Mouse (Mus musculus) E14TG2a.4 (cell line): ENCODE results near the gene Dqx1.

Source experiments
- H3K27me3 ChIP-seq: 2 replicates; pipeline ENCODE4 v1.6.1; 2014; ENCODE audit warnings: low read length, control low read depth; ENCODE audit not compliant: insufficient read depth
- H3K36me3 ChIP-seq: 2 replicates; pipeline ENCODE4 v1.6.1; 2014; ENCODE audit warnings: low read length, control low read depth; ENCODE audit not compliant: insufficient read depth
- H3K4me1 ChIP-seq: replicated peaks from 2 replicates; pipeline ENCODE4 v1.6.1; 2014; ENCODE audit warnings: low read depth, low read length, control low read depth
- H3K4me3 ChIP-seq: replicated peaks from 2 replicates; pipeline ENCODE4 v1.5.1; 2014; ENCODE audit warnings: mild to moderate bottlenecking, low read length
- H3K9me3 ChIP-seq: 2 replicates; pipeline ENCODE4 v1.6.1; 2014; ENCODE audit warnings: low read length, control low read depth
- CTCF ChIP-seq: conservative IDR thresholded peaks from 2 replicates; pipeline ENCODE4 v1.5.1; 2014; ENCODE audit warnings: low read length
- NANOG ChIP-seq: IDR thresholded peaks from 2 replicates; pipeline ENCODE4 v1.6.1; 2014; ENCODE audit warnings: borderline replicate concordance, low read length, mixed read lengths
- POU5F1 ChIP-seq: IDR thresholded peaks from 2 replicates; pipeline ENCODE4 v1.6.1; 2014; ENCODE audit warnings: low read length, borderline replicate concordance

Dqx1 gene

DNA sequence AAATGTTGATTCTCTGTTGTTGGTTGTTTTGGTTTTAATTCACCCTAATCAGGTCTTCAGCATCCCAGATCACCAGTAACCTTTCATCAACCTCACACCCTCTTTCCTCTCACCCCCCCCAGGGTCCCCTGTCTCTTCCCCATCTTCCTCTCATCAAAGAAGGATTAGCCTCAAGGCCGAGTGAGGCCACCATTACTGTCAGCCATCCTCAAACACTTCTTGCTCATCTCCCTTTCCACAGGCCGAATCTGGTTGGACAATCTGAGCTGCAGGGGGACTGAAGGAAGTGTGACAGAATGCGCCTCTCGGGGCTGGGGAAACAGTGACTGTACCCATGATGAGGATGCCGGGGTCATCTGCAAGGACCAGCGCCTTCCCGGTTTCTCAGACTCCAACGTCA, 20.5 kb upstream of the Dqx1 start:
- H3K4me1 ChIP-seq: peaks cover 30% of the 10 kb centered on the region
- H3K9me3 ChIP-seq: no peaks in the 10 kb centered on the region
- peaks cover 64% of the 10 kb centered on the region for H3K27me3 ChIP-seq
- no peaks in the 10 kb centered on the region for H3K36me3 ChIP-seq
- TF ChIP-seq CTCF (no peak), NANOG (no peak), POU5F1 (no peak)
- no peak overlapping the region for H3K4me3 ChIP-seq

DNA sequence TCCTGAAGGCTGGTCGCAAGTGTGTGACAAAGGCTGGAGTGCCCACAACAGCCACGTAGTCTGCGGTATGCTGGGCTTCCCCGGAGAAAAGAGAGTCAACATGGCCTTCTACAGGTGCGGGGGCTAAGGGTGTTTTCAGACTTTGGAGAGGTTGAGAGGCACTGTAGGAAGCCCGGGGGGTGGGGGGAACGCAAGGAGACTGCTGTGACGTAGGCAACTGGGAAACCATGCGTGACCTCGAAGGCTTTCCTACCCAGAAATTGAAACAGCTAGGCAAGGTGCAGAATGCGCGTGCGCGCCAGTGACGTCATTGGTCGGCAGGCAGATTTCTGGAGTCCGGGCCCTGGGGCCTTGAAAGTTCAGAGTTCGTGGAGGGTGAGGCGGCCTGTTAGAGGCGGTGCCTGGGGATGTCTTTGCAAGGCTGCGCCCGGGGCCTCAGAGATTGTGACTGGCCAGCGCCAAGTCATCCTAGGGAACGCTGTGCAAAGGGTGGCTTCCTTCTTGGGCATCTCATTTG, 19.1 kb upstream of the Dqx1 start:
- Histone ChIP-seq H3K4me1 (peaks cover 30% of the 10 kb centered on the region), H3K27me3 (peaks cover 52% of the 10 kb centered on the region), H3K36me3 (no peaks in the 10 kb centered on the region), H3K4me3 (peak overlapping the region; percentile 41; the same call in 1 of the 2 replicates), H3K9me3 (no peaks in the 10 kb centered on the region)
- no peak for TF ChIP-seq POU5F1

- no peaks in the 10 kb centered on the region for H3K9me3 ChIP-seq
- H3K36me3 ChIP-seq: no peaks in the 10 kb centered on the region
- no peak for TF ChIP-seq NANOG
Measured at GRCm38 (mm10) chr6:83040601-83041000, 17.0 kb upstream of the Dqx1 start.

DNA sequence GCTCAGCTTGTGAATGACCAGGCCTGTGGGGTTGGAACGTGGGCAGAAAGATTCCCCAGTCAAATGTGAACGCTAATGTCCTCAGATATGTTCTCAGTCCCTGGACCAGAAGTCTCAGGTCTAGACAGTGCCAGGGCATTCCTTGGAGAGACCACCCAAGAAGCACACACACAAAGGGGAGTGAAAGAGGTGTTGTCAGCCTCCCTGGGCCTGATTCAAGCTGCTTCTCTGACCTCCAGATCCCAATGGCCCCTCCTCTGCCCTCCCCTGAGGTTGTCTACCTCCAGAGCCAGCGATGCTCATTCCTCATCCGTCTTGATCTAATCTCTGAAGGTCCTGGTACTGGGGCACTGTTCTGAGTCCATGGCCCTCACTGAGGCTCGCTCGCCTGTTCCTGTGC, 14.1 kb upstream of the Dqx1 start:
- TF ChIP-seq POU5F1 (no peak), NANOG (no peak), CTCF (no peak)

More at GRCm38 (mm10) chr6:83040601-83041000, 17.0 kb upstream of the Dqx1 start:
- H3K27me3 ChIP-seq: peaks cover 42% of the 10 kb centered on the region
- peaks cover 32% of the 10 kb centered on the region for H3K4me1 ChIP-seq
- H3K4me3 ChIP-seq: no peak overlapping the region

GRCm38 (mm10) chr6:83043993-83044392, 13.7 kb upstream of the Dqx1 start:
- Histone ChIP-seq H3K36me3 (no peaks in the 10 kb centered on the region), H3K4me1 (peaks cover 24% of the 10 kb centered on the region), H3K4me3 (peak overlapping the region; percentile 23; the same call in 1 of the 2 replicates), H3K9me3 (peaks cover 4% of the 10 kb centered on the region; the same call in 1 of the 2 replicates), H3K27me3 (peaks cover 41% of the 10 kb centered on the region)
- TF ChIP-seq NANOG (no peak), CTCF (no peak), POU5F1 (no peak)

More for the DNA sequence above, 14.1 kb upstream of the Dqx1 start:
- peaks cover 25% of the 10 kb centered on the region for H3K4me1 ChIP-seq
- H3K27me3 ChIP-seq: peaks cover 37% of the 10 kb centered on the region
- H3K4me3 ChIP-seq: peak overlapping the region; percentile 23; the same call in 1 of the 2 replicates
- H3K9me3 ChIP-seq: peaks cover 4% of the 10 kb centered on the region; the same call in 1 of the 2 replicates
- H3K36me3 ChIP-seq: no peaks in the 10 kb centered on the region

- H3K4me3 ChIP-seq: no peak overlapping the region
- TF ChIP-seq NANOG: no peak
- TF ChIP-seq CTCF: no peak
- peaks cover 31% of the 10 kb centered on the region for H3K4me1 ChIP-seq
- H3K36me3 ChIP-seq: no peaks in the 10 kb centered on the region
- H3K9me3 ChIP-seq: peaks cover 4% of the 10 kb centered on the region; the same call in 1 of the 2 replicates
- peaks cover 45% of the 10 kb centered on the region for H3K27me3 ChIP-seq
Measured at GRCm38 (mm10) chr6:83044742-83045141, 12.9 kb upstream of the Dqx1 start.

GRCm38 (mm10) chr6:83049367-83049766, 8.3 kb upstream of the Dqx1 start:
- no peak for TF ChIP-seq CTCF
- TF ChIP-seq POU5F1: no peak
- TF ChIP-seq NANOG: no peak
- H3K4me3 ChIP-seq: peak overlapping the region; percentile 43

DNA sequence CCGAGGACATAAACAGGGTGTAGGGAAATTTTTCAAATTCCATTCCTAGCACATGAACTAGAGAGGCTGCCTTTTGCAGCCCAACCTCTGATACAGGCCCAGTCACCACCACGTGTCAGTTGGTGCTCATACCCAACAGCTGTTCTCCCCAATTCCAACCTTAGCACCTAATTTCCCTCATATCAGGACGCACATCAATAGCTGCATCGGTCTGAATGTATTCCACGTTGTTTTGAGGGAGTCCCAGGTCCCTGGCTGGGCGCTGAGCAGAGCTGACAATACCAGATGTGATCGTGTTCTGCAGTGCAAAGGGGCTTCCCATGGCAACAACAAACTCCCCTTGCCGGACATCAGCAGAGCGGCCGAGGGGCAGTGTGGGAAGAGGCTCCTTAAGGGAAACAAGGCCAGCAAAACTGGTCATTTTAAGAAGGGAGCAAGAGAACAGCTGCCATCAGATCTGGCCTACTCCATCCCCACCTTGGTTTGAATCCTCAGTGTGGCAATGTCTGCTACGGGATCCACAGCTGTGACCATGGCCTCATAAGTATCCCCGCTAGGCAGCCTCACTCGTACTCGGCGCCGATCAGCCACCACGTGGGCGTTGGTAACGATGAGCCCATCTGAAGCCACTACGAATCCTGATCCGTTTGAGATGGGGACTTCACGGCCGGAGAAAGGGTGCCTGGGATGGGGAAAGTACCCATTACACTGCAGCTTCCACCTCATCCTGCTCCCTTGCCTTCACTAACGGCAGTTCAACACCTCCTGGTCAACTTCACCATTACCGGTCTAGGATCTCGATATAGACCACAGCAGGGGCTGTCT, 4.3 kb upstream of the Dqx1 start:
- H3K4me3 ChIP-seq: peak overlapping the region; percentile 99
- H3K36me3 ChIP-seq: peaks cover 45% of the 10 kb centered on the region
- H3K4me1 ChIP-seq: peaks cover 61% of the 10 kb centered on the region
- no peaks in the 10 kb centered on the region for H3K9me3 ChIP-seq
- peaks cover 10% of the 10 kb centered on the region for H3K27me3 ChIP-seq
- TF ChIP-seq CTCF (no peak), POU5F1 (no peak), NANOG (no peak)

More at GRCm38 (mm10) chr6:83049367-83049766, 8.3 kb upstream of the Dqx1 start:
- H3K9me3 ChIP-seq: peaks cover 4% of the 10 kb centered on the region; the same call in 1 of the 2 replicates
- peaks cover 36% of the 10 kb centered on the region for H3K4me1 ChIP-seq
- peaks cover 23% of the 10 kb centered on the region for H3K36me3 ChIP-seq
- peaks cover 34% of the 10 kb centered on the region for H3K27me3 ChIP-seq
